Mouse (Mus musculus) monocyte, adult 5-6 weeks (primary cell): ENCODE results near the gene Ksr1. TPM values are rescaled to one million over a fixed set of nuclear protein-coding genes. Genes with fewer than 3 reads are reported as not detected.
A peak's percentile ranks its signal among the peaks of the same experiment; 100 is the strongest.

Source experiments
- ATAC-seq: fragments of 153-309, 156-312 bp; replicated peaks from 2 replicates; pipeline ENCODE4 v1.8.0; 2017; ENCODE audit warnings: mild to moderate bottlenecking; ENCODE audit not compliant: low TSS enrichment, insufficient number of reproducible peaks, severe bottlenecking, poor library complexity, low FRiP score
- total RNA-seq: library from RNA; stranded (forward); fragments of 200-1000, 200-491, 200-594 nt; gene quantifications from 3 replicates; pipeline ENCODE4 v1.2.3, GENCODE M21; 2017

The Ksr1 gene
- total RNA-seq, 1 experiment from 2014 or later: 6.9 TPM

DNA sequence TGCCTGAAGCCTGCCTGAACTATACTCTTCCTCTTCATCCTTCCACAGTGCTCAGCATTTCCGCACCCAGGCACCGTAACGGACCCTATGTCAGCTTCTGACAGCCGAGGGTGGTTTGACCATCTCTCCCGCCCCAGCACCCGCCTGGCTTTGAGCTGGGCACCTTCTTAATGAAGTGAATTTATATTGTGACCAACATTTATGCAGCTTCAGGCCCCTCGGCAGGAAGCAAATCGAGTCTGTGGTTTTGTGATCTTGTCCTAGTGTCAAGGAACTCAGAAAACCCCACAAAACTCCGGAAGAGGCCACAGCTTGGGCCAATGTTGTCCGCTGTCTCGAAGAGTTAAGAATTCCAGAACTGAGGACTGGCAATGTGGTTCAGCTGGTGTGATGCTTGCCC is 112.6 kb downstream of the Ksr1 start:
- ATAC-seq: no peak

DNA sequence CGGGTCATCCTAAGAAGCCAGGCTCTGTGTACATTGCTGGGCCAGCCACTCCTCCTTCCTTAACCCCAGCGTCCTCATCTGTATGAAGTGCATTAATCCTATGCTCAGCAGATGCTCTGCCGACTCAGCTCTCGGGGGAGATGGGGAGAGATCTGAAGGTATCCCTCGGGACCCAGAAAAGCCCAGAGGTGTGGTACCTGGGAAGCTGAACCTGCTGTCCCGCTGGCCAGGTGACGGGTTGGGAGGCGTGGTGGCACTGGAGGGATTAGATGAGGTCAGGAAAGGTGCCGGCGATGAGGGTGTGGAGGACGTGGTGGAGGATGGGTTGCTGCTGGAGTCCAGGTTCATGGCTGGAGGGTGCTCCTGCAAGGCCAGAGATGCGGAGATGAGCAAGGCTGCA is 113.2 kb downstream of the Ksr1 start:
- ATAC-seq: no peak

DNA sequence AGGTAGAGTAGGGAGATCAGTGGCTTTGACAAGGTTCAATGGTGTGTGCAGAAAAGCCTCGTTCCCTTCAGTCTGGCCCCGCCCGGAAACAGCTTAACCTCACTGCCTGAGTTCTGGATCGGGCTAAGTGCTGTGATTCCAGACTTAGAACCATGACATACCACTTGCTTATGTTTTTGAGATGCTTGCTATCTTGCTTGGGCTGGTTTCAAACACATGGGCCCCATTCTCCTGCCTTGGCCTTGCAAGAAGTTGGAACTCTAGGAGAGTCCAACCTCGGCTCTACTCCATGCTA is 114.8 kb downstream of the Ksr1 start:
- no peak for ATAC-seq

DNA sequence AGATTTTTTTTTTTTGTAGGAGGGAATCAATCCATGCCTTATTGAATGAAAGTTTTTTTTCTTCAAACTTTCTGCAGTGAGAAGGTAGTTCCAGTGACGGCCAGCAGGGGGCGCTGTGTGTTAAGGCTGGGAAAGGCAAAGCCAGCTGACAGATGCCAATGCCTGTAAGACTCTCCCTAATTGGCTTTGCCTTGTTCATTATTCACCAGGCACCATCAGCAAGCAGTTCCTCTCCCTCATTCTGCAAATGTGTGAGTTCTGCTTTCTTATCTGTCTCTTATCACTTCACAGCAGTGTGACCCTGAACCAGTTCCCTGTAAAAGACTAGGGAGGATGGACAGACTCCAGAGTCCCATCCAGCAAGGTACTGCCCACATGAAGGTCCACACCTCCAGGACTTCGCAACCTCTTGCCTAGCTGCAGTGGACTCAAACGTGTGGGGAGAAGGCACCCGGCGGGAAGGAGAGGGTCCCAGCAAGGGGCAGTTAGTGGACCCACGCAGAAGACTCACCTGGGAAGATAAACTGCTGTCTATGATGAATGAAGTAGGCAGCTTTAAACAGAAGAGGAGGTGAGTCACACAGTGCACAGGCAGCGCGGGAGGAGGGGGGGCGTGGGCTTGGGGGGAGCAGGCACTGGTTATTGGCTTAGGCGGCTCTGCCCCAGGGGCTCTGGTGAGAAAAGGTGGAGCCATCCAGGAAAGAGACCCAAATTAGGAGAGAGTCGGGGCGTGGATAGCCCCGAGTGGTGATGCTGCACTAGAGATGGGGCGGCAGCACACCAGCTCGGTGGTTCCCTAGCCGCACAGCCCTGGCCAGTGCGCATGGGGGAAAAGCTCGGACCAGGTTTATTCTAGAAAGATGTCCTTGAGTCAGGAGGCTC is 115.4 kb downstream of the Ksr1 start:
- ATAC-seq: peak; percentile 55

DNA sequence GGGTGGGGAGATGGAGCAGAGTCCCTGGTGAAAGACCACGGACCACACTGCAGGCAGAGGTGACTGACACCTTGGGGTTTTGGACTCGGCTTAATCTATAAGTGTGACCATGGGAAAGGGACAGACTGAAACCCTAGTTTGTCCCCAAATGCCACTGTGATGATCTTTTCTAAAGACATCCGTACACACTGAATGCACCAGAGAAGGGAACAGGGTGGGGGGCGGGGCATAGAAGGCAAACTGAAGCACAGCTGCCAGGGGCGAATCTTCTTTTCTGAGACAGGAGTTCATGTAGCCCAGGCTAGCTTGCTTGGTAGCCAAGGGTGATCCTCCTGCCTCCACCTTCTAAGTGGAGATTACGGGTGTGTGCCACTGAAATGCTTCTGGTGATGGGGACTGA is 122.5 kb downstream of the Ksr1 start:
- no peak for ATAC-seq

DNA sequence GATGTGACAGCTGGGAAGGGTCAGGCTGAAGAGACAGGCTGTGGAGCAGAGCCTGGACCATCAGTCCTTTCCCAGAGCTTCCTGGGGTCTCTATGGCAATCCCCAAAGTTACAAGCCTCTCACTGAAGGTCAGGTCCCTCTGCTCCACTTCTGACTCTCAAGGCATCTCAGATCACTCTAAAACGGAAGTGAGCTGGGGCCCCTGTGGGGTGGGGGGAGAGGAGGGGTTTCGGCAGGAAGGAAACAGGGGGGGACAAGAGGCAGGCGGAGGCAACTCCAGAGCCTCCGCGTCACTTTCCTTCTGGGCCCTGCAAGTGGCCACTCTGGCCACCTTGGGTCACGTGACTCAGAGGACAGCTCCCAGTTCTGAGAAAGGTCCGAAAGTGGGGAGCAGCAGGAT is 122.9 kb downstream of the Ksr1 start:
- peak; percentile 32; the same call in 1 of the 2 replicates for ATAC-seq

DNA sequence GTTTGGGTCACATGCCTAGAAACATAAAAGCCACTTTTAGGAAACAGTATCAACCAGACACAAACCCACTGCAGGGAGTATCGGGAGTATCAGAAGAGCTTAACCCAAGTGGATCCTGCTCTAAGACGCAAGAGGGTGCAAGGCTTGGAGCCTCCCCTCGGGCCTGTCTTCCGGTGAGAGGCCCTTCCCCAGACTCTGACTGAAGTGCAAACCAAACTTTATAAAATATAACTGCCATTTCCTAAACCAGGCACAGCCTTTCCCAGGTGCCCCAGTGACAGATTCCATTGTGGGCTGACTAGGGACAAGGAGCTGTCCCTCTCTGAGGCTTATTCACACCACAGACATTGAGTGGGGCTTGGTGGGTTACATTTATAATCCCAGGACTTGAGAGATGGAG is 123.4 kb downstream of the Ksr1 start:
- no peak for ATAC-seq

DNA sequence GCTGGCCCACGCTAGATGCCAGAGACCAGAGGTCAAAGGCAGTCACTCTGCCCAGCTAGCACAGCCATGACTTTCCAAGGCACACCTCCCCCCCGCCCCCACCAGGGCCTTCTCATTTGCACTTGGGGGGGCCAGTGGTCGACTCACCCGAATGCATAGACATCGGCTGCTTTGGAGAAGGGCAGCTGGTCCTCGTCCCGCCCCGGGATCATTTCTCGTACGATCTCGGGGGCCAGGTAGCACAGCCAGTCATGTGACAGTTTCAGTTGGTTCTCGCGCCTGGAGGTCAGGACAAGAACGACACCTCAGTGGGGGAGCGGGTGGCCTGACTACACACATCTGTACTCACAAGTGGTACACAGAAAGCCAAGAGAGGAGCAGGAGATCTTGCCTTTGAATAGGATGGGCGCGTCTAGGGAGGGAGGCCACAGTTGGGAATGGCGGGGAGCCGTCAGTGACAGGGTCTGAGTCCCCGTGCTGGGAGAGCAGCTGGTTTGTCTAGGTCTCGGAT is 125.6 kb downstream of the Ksr1 start:
- ATAC-seq: no peak

DNA sequence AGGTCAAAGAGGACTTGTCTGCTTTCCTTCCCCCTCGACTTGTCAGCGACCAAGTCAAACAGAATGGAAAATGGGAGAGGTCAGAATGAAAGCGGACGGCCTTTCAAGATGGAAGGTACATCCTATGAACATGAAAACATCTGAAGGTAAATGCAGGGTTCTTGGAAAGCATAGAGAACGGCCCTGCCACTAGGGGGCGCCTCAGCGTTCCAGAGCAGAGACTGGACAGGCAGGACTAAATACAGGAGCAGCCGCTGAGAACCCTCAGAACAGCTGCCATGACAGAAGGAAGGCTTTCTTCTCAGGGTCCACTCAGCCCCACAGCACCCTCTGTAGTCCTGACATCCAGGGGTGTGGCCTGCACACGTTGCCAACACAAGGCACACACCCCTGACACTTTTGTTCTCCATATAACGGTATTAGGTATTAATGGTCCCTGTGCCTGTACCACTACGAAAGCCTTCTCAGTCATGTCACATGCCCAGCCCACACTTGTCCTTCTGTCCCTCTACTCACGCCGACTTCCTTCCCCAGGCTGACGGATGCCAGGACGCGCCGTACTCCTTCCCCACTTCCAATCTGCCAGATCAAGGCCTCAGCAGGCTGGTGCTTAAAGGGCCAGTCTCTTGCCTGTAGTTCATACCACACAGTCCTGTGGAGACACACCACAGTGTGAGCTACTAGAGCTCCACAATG is 126.2 kb downstream of the Ksr1 start:
- no peak for ATAC-seq

DNA sequence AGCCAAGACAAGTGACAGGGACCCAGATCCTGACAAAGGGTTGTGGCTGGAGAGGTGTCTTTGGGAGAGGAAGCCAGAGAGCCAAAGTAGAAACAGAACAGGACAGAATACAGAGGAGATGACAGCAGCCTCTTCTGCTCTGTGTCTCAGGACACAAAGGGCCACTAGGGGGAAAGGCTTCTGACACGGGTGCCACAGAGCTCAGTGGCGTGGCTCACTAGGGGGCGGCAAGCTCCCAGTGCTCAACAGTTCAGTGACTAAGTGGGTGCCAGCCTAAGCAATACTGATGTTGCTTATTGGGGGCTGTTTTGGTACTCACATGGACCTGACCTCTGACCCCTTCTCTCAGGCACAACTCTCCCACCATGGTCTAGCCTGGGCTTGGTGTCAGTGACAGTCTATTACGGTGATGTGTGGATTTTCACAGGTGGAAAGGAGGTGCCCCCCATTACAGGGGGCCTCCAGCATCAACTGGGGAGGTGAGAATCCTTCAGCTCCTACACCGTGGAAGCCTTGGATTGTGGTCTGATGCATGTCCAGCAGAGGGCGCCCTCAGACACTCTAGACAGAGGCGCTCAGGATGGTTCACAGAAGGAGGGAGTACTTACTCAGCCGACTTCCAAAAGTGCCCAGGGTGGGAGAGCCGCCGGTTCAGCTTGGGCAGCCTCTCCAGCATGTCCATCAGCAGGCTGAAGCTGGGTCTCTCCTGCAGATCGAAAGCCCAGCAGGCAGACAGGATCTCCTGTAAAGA is 127.1 kb downstream of the Ksr1 start:
- peak; percentile 57 for ATAC-seq

DNA sequence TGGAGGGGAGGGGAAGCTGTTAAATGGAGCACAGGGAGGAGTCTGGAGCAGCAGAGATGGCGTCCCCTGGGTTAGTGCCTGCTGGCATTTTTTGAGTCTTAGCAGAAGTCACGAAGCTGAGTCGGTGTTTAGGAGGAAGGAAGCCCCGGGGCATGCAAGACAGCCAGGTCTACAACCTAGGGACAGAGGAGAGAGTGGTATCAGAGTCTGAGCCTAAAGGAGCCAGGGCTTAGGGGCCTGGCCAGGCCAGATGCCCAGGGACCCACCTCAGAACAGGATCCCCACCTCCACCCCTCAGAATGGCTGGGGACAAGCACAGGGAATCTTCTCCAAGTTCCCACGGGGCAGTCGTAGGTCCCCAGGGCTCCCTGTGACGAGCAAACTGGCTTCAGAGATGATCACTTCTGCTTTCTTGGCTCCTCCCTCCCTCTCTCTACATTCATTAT is 129.0 kb downstream of the Ksr1 start:
- ATAC-seq: peak; percentile 32; the same call in 1 of the 2 replicates

DNA sequence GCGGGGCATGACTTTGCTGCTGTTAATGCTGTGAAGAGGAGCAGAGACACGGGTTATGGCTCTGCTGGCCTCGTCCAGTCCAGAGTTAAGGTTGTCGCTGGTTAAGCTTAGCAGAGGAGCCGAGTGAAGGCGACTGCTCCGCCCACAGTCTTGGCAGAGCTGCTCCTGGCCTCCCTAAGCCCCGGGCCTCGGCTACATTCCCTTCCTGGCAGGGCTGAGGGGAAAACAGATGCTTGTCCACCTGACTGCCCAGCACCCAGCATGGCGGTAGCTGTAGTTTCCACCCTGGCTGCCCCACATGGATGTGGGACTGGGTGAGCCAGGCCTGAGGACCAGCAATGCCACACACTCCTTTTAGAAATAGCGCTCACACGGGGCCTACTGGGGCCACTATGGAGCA is 130.0 kb downstream of the Ksr1 start:
- no peak for ATAC-seq

DNA sequence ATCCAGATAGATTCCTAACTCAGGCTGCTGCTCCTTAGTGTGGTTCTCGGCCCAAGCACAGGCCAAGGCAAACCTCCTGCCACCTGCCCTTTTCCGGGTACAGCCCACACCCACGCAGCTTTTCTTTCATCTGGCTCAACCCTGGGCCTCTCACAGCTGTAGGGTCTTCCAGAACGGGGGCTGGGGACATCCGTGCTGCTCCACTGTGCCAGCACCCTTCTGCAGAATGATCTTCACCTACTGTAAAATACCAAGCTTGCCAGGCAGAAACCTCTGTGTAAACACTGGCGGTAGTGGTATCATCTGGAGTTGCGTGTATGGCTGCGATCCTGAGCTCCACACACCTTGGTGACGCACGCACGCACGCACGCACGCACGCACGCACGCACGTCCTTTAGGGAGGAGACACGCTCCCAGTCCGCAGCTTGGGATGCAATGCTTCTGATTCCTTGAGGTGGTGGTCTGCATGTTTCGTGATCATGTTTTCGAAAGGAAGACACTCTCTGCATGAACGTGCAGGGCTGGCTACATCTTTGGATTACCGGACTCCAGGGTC is 130.5 kb downstream of the Ksr1 start:
- no peak for ATAC-seq

DNA sequence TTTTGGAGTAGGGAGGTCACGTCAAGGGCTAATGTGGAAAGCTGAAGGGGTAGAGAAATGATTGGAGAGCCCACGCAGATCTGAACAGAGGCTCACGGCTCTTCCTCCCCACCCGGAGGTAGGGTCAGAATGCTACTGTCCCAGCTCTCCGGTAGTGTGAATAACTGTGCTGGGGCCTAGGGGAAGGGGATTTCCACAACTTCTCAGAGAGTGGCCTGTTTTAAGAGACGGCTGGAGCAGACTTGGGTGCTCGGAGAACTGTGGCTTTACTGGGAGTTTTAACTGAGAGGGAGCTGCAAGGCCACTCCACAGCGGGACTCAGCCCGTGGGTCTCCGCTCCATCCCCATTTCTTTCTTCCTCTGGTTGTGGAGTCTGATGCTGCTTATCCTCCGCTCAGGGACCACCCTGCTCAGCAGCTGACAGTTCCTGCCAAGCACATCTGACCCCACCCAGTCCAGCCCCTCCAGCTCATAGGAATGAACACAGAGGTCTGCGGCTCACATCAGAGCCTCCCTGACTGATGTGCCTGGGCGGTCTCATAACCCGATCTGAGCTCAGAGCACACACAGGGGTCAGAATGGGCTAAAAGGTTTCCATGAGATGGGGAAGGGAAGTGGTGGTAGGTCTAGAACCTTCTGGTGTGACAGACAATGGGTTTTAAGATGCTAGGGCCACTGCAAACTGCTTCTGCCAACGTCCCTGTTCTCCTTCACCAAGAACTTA is 131.4 kb downstream of the Ksr1 start:
- no peak for ATAC-seq

DNA sequence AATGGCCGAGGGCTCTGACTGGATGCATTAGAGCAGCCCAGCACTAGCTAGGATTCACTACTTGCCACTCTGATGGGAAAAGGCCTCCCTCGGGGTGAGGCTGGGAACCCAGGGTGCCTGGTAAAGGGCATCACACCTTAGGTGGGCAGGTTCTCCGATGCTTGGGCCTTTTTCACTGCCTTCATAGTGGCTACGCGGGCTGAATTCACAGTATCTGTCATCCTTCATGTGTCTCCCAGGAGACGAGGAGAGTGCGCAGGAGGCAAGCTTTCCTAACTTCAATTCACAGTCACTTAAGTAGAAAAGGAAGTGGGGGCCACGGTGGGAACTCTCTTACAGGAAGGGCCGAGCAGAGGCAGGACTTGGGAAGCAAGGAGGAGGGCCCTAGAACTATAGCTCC is 132.4 kb downstream of the Ksr1 start:
- ATAC-seq: no peak

DNA sequence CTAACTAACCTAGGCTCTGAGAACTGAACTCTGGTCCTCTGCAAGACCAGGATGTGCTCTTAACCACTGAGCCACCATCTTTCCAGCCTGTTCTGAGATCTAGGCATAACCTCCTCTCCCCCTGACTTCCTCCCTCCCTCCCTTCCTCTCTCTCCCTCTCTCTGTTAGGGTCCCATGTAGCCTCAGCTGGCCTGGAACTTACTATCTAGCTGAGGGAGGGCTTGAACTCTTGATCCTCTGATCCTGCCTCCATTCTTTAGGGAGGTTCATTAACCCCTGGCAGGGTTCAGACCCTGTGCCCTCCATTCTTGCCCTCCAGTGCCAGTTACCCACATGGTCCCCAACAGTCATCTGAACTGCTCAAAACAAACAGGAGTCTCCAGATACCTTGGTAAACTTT is 133.2 kb downstream of the Ksr1 start:
- no peak for ATAC-seq

DNA sequence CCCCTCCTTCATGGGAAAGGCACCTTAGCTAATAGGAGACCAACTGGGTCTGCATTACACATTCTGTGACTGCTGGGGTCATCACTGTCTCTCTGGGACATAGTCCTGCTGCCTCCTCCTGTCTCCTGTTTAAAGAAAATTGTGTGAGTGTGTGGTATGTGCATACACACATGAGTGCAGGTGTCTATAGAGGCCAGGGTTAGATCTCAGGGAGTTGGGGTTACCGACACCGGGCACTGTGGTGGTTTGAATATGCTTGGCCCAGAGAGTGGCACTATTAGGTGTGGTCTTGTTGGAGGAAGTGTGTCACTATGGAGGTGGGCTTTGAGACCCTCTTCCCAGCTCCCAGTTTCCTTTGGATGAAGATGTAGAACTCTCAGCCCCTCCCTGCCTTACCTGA is 133.7 kb downstream of the Ksr1 start:
- no peak for ATAC-seq

DNA sequence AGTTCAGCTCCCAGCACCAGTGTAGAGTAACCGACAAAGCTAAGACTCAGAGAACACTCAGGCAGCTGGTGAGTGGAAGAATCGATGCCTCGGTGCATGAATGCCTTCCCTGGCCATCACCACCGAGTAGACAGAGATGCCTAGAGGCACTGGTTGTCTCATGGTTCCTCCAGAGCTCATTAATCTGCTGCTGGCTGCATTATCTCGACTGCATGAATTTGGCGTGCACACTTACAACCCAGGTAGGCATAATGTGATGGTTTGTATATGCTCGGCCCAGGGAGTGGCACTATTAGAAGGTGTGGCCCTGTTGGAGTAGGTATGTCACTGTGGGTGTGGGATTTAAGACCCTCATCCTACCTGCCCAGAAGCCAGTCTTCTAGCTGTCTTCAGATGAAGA is 137.3 kb downstream of the Ksr1 start:
- ATAC-seq: no peak
